Mouse (Mus musculus) midbrain, embryonic 10.5 days (tissue): ENCODE measurements around the gene Rdh13. TPM values are rescaled to one million over a fixed set of nuclear protein-coding genes. Genes with fewer than 3 reads are reported as not detected.

Source experiments
- DNase-seq: peaks from one replicate; pipeline ENCODE4 v3.0.0-alpha.2; 2017; ENCODE audit warnings: low spot score
- H3K27ac ChIP-seq: fragments of 300-500 bp; sonication (generic); replicated peaks from 2 replicates; pipeline ENCODE4 v1.5.1; 2016; ENCODE audit warnings: mild to moderate bottlenecking
- H3K27me3 ChIP-seq: fragments of 300-500 bp; sonication (generic); 2 replicates; pipeline ENCODE4 v1.6.1; 2016; ENCODE audit warnings: low read depth, mild to moderate bottlenecking; ENCODE audit not compliant: poor library complexity, severe bottlenecking
- H3K36me3 ChIP-seq: fragments of 300-500 bp; sonication (generic); 2 replicates; pipeline ENCODE4 v1.6.1; 2016; ENCODE audit warnings: mild to moderate bottlenecking, moderate library complexity
- H3K4me1 ChIP-seq: fragments of 300-500 bp; sonication (generic); 2 replicates; pipeline ENCODE4 v1.6.1; 2016
- H3K4me3 ChIP-seq: fragments of 300-500 bp; sonication (generic); 2 replicates; pipeline ENCODE4 v1.5.1; 2016; ENCODE audit warnings: mild to moderate bottlenecking, moderate library complexity
- H3K9me3 ChIP-seq: fragments of 300-500 bp; sonication (generic); replicated peaks from 2 replicates; pipeline ENCODE4 v1.6.1; 2016; ENCODE audit warnings: mild to moderate bottlenecking
- WGBS: fragments of 180-500 bp; shearing (Covaris S2); methylation state at CpG from one replicate; pipeline ENCODE4 v1.1.7; 2016; 5-methylcytosine and 5-hydroxymethylcytosine counted together
- polyA plus RNA-seq: library from polyadenylated mRNA; unstranded; fragments of >200 nt; fragmentation: Nextera tagmentation; extraction: Ambion mirVana; gene quantifications from 2 replicates; pipeline ENCODE4 v1.2.1, GENCODE M21; 2016

Gene Rdh13
- polyA plus RNA-seq, 1 experiment from 2014 or later: 35.8 TPM

DNA sequence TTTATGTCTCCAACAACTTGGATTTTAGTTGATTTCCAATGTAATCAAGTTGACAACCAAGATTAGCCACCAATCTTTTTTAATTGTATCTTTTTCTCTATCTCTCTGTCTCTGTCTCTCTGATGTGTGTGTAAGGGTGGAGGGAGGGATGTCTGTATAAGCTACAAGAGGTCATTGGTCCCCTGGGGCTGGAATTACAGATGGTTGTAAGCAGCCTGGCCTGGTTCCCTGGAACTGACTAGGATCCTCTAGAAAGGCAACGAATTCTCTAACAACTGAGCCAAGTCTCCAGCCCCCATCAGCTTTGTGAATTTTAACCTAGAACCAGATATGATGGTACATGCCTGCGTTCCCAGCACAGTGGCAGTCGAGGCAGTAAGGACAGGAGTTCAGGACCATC is 22.4 kb upstream of the Rdh13 start:
- peaks cover 20% of the 10 kb centered on the region for H3K4me1 ChIP-seq
- H3K27me3 ChIP-seq: peaks cover 44% of the 10 kb centered on the region
- 77% methylated on average over 3 of the region's 3 CpGs for WGBS
- H3K4me3 ChIP-seq: no peak overlapping the region
- H3K9me3 ChIP-seq: no peaks in the 10 kb centered on the region
- DNase-seq: no peak
- no peak overlapping the region for H3K27ac ChIP-seq
- no peaks in the 10 kb centered on the region for H3K36me3 ChIP-seq

- no peak for DNase-seq
- 15% methylated on average over 12 of the region's 12 CpGs for WGBS
- Histone ChIP-seq H3K36me3 (no peaks in the 10 kb centered on the region), H3K27me3 (peaks cover 9% of the 10 kb centered on the region), H3K27ac (no peak overlapping the region), H3K4me1 (peaks cover 7% of the 10 kb centered on the region; the same call in 1 of the 2 replicates), H3K4me3 (no peak overlapping the region), H3K9me3 (no peaks in the 10 kb centered on the region; the same call in 1 of the 2 replicates)
These were observed 18.9 kb upstream of the Rdh13 start for GRCm38 (mm10) chr7:4464194-4464824.

DNA sequence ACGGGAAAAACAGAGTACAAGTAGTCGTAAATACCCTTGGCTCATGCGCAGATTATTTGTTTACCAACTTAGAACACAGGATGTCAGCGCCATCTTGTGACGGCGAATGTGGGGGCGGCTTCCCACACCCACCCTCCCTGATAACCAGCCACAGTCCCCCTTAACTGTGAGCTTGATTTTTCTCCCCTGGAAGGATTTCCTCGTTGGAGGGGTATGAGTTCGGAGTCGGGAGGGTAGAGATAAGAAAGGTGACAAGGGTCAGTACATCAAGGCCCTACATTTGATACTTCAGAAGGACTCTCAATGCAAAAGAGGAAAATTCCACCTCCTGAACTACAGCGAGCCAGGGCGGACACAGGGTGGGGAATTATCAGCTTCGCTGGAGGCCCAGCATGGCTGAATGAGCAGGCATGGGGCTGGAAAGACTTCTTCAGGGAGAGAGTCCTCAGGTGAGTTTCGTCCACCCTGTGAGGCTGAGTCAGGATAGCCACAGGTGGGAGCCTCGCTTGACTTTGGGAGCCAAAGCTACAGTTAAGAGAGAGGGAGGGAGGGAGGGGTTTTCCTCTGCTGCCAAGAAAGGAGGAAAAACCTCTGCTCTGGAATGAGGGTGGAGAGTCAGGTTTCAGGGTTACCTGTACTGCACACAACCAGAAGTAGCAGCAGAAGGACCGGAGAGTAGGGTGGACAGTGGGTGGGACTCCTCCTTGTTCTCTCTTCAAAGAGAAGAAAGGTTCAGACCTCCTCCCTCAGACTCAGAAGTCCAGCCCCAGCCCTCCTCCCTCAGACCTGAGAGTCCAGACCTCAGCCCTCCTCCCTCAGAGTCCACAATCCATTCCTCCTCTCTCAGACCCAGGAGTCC is 15.4 kb upstream of the Rdh13 start, which contains the start of gene Eps8l1:
TSS of gene Eps8l1 (plus strand) at position 99 of the 859 bp plus-strand sequence.
- Histone ChIP-seq H3K27ac (peak within 1 kb of the TSS; percentile 42; the same call in 1 of the 2 replicates), H3K9me3 (no peaks in the 10 kb centered on the region; the same call in 1 of the 2 replicates), H3K36me3 (no peaks in the 10 kb centered on the region), H3K4me1 (peaks cover 7% of the 10 kb centered on the region; the same call in 1 of the 2 replicates), H3K4me3 (peak within 1 kb of the TSS; percentile 36), H3K27me3 (no peaks in the 10 kb centered on the region)
- DNase-seq: no peak
- WGBS: 74% methylated on average over 14 of the region's 16 CpGs

- H3K4me1 ChIP-seq: no peaks in the 10 kb centered on the region; the same call in 1 of the 2 replicates
- H3K4me3 ChIP-seq: no peak overlapping the region
- H3K27me3 ChIP-seq: no peaks in the 10 kb centered on the region
- no peak overlapping the region for H3K27ac ChIP-seq
- 38% methylated on average over 4 of the region's 4 CpGs for WGBS
- no peak for DNase-seq
- H3K36me3 ChIP-seq: no peaks in the 10 kb centered on the region
- H3K9me3 ChIP-seq: no peaks in the 10 kb centered on the region
These were observed 7.2 kb upstream of the Rdh13 start for GRCm38 (mm10) chr7:4452644-4453043.

- H3K4me3 ChIP-seq: no peak overlapping the region
- WGBS: 16% methylated on average over 2 of the region's 2 CpGs
- H3K9me3 ChIP-seq: no peaks in the 10 kb centered on the region
- no peak for DNase-seq
- H3K27ac ChIP-seq: no peak overlapping the region
- H3K4me1 ChIP-seq: peaks cover 9% of the 10 kb centered on the region
- H3K27me3 ChIP-seq: no peaks in the 10 kb centered on the region
- peaks cover under 1% of the 10 kb centered on the region; the same call in 1 of the 2 replicates for H3K36me3 ChIP-seq
These were observed 3.8 kb upstream of the Rdh13 start for GRCm38 (mm10) chr7:4449211-4449610.

- Histone ChIP-seq H3K27ac (no peak overlapping the region), H3K4me3 (no peak overlapping the region), H3K27me3 (no peaks in the 10 kb centered on the region), H3K36me3 (peaks cover 9% of the 10 kb centered on the region), H3K9me3 (no peaks in the 10 kb centered on the region), H3K4me1 (peaks cover 11% of the 10 kb centered on the region)
- DNase-seq: no peak
- 87% methylated on average over 3 of the region's 3 CpGs for WGBS
These were observed 3.0 kb upstream of the Rdh13 start for GRCm38 (mm10) chr7:4448439-4448838.

DNA sequence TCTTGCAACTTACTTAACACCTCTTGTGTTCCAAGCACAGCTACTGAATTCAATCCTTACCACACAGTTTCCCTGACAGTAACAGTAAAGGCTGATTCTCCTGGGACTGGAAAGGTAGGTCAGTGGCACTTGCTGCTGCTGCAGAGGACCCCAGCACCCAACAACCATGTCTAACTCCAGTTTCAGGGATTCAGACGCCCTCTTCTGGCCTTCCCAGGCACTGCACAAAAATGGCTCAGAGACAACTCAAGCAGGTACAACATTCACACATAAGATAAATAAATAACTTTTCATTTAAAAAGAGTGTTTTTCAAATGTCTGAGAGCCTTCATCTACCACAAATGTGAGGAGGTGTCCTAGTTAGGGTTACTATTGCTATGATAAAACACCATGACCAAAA is 1.7 kb upstream of the Rdh13 start:
- H3K36me3 ChIP-seq: peaks cover 22% of the 10 kb centered on the region
- no peak for DNase-seq
- H3K4me1 ChIP-seq: peaks cover 11% of the 10 kb centered on the region
- no peak overlapping the region for H3K27ac ChIP-seq
- no peaks in the 10 kb centered on the region for H3K9me3 ChIP-seq
- 2% methylated on average over 1 of the region's 1 CpGs for WGBS
- no peak overlapping the region for H3K4me3 ChIP-seq
- H3K27me3 ChIP-seq: no peaks in the 10 kb centered on the region

DNA sequence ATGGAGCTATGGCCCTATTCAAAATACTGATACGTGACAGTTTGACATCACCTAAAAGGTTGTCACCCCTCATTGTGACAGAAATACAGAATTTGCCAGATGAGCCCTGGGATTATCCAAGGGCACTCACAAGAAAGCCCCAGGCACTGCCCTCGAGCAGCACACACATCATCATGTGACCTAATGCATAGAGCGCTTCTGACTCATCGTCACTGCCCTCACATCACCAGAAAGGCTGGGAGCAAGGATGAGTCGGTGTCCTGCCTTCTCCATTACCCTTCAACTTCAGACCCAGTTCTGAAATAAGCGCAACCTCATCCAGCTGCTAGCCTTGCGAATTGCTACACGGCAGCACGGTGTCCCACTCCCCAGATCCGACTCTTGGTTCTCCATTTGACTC is 4.9 kb downstream of the Rdh13 start:
- Histone ChIP-seq H3K9me3 (no peaks in the 10 kb centered on the region), H3K4me1 (peaks cover 11% of the 10 kb centered on the region), H3K27me3 (no peaks in the 10 kb centered on the region), H3K27ac (no peak overlapping the region), H3K4me3 (no peak overlapping the region), H3K36me3 (peaks cover 78% of the 10 kb centered on the region)
- no peak for DNase-seq
- WGBS: 93% methylated on average over 10 of the region's 10 CpGs

DNA sequence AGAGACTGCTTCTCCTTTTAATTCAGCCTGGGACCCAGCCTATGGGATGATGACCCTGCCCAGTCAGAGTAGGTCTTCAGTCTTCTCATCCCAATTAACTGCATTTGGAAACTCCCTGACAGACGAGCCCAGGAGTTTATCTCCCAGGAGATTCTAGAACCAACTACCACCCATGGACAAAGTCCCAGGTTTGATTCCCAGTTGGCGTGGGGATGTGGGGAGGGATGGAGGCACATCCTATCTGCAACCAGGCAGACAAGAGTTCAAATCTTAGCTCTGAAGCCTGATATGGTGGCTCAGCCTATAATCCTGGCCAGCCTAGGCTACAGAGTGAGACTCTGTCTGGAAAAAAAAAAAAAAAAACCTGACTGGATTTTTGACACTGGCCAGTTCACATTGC is 7.7 kb downstream of the Rdh13 start:
- Histone ChIP-seq H3K27ac (no peak overlapping the region), H3K27me3 (no peaks in the 10 kb centered on the region), H3K4me1 (no peaks in the 10 kb centered on the region), H3K4me3 (no peak overlapping the region), H3K9me3 (no peaks in the 10 kb centered on the region), H3K36me3 (peaks cover 90% of the 10 kb centered on the region)
- no peak for DNase-seq
- 86% methylated on average over 2 of the region's 2 CpGs for WGBS

- H3K36me3 ChIP-seq: peaks cover 96% of the 10 kb centered on the region
- H3K27me3 ChIP-seq: no peaks in the 10 kb centered on the region
- no peak for DNase-seq
- no peaks in the 10 kb centered on the region for H3K4me1 ChIP-seq
- H3K27ac ChIP-seq: no peak overlapping the region
- 89% methylated on average over 8 of the region's 8 CpGs for WGBS
- no peak overlapping the region for H3K4me3 ChIP-seq
- 0 out of 2 replicates have a peak, but pooled peaks cover 4% of the 10 kb centered on the region for H3K9me3 ChIP-seq
These were observed 13.4 kb downstream of the Rdh13 start for GRCm38 (mm10) chr7:4432026-4432425.

- H3K9me3 ChIP-seq: 0 out of 2 replicates have a peak, but pooled peaks cover 4% of the 10 kb centered on the region
- no peak overlapping the region for H3K4me3 ChIP-seq
- WGBS: 81% methylated on average over 6 of the region's 6 CpGs
- peak; percentile 76 for DNase-seq
- H3K4me1 ChIP-seq: no peaks in the 10 kb centered on the region
- H3K36me3 ChIP-seq: peaks cover 95% of the 10 kb centered on the region
- no peaks in the 10 kb centered on the region for H3K27me3 ChIP-seq
- H3K27ac ChIP-seq: no peak overlapping the region
These were observed 13.9 kb downstream of the Rdh13 start for GRCm38 (mm10) chr7:4431548-4431947.

DNA sequence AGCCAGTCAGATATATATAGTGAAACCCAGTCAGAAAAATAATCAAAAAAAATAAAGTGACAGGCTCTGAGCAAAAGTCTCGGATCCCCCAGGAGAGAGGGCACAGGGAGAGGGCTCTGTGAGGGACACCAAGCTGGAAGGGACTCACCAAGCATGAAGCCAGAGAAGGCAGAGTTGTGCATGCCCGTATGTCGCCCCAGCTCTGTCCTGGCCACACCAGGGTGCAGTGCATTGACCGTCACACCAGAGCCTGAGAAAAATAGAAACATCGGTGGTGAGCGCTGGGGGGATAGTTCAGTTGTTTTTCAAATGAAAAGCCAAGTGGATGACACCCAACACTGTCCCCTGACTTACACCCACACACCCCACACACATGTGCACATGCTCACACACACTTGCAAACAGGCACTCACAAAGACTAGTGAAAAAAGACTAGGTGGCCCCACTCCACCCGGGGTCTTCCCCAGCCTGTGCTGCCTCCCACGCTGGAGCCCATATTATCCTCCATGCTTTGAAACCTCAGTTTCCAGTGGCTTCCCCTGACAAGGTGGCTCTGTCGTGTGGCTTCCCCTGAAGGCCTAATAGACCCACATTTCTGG is 15.1 kb downstream of the Rdh13 start:
- peaks cover 95% of the 10 kb centered on the region for H3K36me3 ChIP-seq
- DNase-seq: no peak

More for the DNA sequence above, 15.1 kb downstream of the Rdh13 start:
- Histone ChIP-seq H3K4me1 (no peaks in the 10 kb centered on the region), H3K9me3 (0 out of 2 replicates have a peak, but pooled peaks cover 4% of the 10 kb centered on the region), H3K4me3 (no peak overlapping the region), H3K27ac (no peak overlapping the region), H3K27me3 (no peaks in the 10 kb centered on the region)
- 96% methylated on average over 9 of the region's 9 CpGs for WGBS
